Mouse (Mus musculus) brain, embryonic 18.5 days (tissue): ENCODE results near the gene Gm10392.
"Not testable (repeated sequence)": the region's sequence is repeated elsewhere in the genome, so short reads cannot be mapped to it uniquely, and the experiment has no call there.

ENCODE experiments used
- DNase-seq: peaks from one replicate; pipeline ENCODE4 v3.0.0-alpha.2; 2012; ENCODE audit warnings: low read depth, low spot score

Gm10392 gene

DNA sequence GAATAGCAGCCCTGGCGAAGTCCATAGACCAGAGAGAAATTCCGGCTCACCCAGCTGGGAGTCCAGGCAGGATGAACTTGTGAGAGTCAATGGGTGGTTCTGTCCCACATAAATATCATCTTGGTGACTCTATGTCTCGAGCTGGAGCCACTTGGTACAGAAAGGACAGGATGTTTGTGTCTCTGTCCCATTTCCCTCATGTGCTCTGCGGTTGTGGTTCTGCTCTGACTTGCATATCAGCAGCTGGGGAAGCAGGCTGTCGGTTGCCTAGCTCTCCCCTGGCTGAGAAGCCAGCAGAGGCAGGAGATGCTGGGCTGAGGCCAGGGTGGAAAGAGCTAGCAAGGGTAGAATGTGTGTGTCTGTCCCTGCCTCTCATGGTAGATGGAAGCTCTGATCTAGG is at the start of gene Gm10392:
TSS of gene Gm10392 (minus strand) at position 156 of the 400 bp plus-strand sequence.
- no peak for DNase-seq

DNA sequence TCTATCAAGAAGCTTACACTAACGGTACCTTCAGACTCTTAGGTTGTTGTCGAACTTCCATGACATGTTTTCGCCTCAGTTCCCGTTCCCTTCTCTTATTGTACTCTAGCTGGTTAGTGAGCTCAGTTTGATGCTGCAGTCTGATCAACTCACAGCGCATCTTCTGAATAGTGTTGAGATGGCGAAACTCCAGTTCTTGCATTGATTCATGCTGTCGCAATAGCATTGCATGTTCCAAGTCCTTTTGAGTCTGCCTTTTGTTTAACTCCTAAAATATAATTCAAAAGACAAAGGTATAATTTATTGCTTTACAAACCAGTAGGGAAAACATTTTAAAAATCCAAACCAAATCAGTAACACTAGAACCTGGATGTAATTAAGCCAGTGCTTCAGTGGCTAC is 26.3 kb upstream of the Gm10392 start:
- DNase-seq, result no peak

DNA sequence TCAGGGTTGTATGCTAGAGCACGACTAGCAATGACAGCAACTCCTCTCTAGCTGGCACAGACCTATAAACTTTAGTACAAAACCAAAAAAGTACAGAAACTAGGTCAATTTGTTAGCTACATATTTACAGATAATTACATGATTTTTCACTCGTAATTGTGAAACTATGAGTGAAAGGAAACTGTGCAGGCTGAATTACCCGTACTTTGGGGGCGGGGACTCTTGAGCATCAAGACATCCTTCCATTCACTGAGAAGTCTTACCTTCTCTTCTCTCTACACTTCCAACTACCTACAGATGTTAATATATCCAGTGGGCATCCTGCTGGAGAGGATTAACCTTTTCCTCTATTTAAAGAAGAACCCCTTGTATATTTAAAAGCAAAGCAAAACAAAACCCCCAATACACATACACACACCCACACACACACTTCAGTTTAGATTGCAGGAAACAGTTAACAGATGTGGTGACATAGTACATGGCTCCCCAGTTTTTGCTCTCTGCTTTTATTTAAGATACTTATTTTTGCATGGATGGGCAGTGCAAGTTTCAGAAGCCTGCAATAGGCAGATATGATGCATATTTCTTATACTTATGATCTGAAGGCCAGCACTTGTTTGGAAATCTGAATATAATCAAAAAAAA is 13.3 kb upstream of the Gm10392 start:
- DNase-seq, result no peak

DNA sequence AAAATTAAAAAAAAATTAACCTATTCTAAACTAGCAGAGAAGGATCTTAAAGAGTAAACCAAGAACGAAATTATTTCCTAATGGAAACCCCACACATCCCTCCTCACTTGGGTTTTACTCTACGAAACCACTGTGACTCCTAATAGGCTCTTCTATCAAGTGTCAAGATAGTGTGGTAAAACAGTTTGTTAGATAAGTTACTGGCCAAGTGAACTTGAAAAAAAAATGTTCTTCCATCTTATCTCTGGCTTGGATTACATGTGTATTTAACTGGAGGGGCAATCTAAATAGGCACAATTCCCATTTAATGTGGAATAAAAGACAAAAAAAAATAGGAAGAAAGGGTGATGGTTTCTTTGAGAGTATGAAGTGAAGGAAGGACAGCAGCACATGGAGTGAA is 11.9 kb upstream of the Gm10392 start:
- DNase-seq, result no peak

DNA sequence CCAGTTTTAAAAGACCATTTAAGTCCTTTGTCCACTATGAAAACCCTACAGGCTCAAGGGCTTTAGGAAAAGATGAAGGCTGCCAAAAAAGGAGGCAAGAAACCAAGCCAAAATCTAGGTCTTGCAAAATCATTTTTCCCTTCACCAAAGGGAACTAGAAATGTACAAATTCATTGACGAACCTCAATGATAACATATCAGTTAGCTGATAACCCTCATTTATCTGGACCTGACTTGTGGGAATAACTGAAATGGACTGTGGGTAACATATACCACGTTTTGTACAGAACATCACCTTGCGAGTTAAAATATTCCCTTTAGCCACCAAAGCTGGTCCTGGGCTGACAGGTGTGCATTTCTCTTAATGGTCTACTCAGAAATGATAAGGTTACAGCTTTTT is 10.6 kb upstream of the Gm10392 start:
- no peak for DNase-seq

DNA sequence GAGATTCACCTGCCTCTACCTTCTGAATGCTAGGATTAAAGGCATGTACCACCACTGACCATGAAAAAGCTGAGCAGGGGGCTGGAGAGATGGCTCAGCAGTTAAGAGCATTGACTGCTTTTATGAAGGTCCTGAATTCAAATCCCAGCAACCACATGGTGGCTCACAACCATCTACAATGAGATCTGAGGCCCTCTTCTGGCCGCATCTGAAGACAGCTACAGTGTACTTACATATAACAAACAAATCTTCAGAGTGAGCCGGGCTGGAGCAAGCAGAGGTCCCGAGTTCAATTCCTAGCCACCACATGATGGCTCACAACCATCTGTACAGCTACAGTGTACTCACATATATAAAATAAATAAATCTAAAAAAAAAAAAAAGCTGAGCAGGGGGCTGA is 9.4 kb upstream of the Gm10392 start:
- DNase-seq, result not testable (repeated sequence)

DNA sequence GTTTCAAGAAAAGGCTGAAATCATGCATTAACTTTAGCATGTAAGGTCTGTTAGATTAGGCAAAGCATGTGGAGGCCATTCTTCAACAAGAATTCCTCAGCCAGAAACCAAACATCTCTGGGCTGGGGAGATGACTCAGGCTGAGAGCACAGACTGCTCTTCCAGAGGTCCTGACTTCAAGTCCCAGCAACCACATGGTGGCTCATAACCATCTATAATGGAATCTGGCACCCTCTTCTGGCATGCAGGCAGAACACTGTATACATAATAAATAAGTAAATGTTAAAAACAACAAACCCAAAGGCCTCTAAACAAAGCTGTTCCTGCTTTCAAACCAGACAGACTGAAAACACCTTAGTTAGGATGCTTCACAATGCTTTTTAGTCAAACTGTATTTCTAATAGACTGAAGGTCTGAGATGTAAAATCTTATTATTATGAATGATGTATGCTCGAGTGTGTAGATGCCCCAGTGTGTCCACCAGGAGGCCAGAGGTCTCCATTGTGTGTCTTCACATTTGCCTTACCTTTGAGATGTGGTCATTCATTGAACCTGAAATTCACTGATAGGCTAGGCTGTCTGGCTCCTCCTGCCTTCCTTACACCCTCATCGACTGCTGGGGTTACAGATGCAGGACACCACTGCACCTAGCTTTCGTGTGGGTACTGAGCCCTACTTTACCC is 6.9 kb upstream of the Gm10392 start:
- DNase-seq, result no peak

DNA sequence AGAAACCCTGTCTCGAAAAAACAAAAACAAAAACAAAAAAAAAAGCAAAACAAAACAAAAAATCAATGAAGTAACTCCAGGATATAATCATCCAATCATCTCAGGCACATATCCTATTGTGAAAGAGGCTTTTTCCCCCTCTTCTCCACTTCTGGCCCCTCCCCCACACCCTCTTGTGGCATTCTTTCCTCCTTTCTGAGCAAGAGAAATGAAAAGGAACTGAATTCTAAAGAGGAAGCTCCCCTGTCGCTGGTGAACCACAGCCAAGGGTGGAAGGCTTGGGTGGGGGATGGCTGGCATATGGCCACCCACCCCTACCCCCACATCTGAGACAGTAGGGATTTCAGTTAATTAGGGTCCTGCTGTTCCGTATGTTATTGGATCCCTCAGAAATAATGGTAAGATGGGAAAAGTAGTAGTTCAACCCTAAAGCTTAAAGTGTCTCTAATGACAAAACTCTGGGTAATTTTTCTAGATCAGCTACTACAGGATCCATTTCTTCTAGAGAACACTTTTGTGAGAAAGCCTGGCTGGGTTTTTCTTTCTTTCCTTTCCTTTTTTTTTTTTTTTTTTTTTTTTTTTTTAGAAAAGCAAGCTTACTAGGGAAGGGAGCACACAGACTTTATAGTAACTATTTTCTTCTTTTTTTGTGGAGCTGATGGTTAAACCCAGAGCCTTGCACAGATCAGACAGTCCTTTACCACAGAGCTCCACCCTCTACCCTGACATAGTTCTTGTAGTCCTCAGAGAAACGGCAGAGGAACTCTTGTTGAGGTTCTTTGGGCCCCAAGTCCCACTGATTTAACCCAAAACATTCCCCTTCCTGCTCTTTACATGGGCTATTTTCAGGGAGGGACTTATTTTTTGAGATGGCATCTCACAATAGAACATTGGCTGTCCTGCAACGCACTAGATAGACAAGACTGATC is 1.9 kb upstream of the Gm10392 start:
- DNase-seq, result no peak

DNA sequence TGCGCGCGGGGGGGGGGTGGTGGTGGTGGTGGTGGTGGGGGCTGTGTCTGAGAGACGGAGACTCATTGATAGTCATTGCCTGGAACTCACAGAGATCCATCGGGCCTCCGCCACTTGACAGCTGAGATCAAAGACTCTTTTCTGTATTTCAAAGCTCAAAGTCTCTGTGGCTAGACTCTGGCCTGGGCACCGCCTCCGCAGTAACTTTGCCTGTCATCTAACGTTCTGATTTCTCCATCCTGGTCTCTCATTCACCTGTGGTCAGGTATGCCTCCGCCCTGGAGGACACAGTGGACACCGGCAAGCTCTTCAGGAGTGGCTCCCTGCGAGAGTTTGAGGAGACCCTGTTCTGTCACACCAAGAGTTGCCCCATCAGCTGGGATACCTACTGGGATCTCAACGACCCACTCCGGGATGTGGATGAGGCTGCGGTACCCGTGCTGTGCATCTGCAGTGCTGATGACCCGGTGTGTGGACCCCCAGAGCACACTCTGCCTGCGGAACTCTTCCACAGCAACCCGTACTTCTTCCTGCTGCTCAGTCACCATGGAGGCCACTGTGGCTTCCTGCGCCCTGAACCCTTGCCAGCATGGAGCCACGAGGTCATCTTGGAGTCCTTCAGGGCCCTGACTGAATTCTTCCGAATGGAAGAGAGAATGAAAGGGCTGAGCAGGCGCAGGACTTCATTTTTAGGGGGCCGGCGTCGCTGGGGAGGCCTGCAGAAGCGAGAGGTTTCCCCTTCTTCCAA is 773 bp downstream of the Gm10392 start:
- no peak for DNase-seq

DNA sequence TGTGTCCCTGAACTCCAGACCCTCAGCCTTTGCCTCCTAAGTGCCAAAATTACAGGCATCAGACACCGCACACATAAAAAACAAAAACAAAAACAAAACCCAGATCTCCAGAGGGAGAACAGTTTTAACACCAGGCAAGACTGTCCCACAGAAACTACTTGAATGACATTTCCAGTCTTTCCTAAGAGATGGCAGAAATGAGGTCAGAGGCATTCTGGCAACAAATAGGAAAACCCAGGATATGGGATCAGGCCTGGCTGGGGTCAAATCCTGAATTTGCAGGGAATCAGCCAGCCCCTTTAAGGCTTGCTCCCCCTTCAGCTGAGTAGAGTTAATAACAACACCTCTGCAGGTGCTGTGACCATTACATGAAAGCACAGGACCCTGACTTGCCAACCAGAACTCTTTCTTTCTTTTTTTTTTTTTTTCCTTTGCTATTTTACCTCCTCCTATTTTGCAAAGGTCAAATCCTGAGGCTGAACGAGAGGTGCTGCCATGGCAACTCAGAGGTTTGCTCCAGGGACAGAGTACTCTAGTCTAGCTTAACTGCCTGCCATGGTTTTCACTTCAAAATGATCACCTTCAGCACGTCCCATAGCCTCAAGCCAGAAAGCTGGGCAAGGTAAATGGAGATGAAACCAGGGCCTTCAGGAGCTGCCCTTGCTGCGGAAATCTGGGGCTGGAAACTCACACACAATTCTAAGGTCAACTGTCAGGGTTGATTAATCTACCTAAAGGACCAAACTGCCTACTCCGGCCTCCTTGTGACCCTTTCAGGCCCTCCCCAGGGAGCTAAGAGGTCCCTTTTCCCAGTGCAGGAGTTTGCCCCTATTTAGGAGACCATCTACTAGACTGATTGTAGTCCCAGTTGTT is 2.2 kb downstream of the Gm10392 start:
- no peak for DNase-seq

DNA sequence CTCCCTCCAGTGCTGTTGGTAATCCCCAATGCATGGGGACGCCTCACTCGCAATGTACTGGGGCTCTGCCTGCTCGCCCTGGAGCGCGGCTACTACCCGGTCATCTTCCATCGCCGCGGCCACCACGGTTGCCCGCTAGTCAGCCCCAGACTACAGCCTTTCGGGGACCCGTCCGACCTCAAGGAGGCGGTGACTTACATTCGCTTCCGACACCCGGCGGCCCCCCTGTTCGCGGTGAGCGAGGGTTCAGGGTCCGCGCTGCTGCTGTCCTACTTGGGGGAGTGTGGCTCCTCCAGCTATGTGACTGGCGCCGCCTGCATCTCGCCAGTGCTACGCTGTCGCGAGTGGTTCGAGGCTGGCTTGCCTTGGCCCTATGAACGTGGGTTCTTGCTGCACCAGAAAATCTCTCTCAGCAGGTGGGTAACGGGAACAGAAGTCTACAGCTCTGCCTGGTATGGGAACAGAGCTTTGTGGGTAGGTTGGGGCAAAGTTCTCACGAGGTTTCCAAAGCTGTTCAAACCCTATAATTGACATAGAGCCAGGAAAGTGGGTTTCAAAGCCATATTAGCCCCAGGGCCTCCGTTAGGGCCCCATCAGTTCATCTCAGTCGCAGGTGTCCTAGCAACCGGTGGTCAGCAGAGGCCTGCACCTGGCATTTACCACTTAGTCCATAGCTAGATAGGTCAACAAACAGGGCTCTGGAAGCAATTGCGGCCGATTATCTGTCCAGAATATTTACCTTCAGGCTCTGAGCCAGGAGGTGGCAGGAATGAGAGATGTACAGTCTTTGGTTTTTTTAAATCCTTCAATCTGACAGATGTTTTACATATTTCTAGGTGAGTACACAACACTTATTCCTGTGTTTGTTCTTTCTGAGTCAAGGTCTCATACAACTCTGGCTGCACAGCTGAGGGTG is 3.1 kb downstream of the Gm10392 start, which contains the start of gene Trp53i13:
TSS of gene Trp53i13 (minus strand) at position 344 of the 916 bp plus-strand sequence.
- no peak for DNase-seq

DNA sequence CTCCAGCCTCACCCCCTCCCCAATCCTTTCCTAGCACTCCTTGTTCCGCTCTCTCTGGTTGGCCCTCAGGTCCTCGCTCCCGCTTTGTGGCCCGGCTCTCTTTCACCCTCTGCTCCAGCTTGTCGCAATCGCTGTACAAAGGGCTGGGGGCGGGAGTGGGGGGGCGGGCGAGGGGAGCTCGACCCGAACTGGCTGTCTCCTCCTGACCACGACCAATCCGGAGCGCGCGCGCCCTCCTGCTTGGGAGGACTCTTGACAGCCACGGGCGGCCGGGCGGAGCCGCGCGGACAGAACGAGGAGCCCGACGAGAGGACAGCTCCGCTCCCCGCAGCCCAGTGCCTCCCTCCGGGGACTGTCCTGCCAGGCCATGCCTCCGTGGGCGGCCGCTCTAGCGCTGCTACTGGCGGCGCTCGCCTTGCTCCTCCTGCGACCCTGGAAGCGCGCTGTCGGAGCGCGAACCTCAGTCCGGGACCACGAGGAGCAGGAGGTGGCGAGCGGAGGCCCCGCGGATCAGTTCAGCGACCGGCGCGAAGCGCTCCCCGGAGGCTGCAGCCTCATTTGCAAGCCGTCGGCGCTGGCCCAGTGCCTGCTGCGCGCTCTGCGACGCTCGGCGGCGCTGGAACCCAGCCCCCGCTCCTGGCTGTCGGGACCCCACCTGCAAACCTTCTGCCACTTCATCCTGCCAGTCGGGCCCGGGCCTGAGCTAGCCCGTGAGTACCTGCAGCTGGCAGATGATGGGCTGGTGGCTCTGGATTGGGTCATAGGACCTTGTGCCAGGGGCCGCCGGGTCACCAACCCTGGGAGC is 4.0 kb downstream of the Gm10392 start, which contains the start of gene Abhd15:
TSS of gene Abhd15 (plus strand) at position 290 of the 805 bp plus-strand sequence.
- DNase-seq, result no peak

DNA sequence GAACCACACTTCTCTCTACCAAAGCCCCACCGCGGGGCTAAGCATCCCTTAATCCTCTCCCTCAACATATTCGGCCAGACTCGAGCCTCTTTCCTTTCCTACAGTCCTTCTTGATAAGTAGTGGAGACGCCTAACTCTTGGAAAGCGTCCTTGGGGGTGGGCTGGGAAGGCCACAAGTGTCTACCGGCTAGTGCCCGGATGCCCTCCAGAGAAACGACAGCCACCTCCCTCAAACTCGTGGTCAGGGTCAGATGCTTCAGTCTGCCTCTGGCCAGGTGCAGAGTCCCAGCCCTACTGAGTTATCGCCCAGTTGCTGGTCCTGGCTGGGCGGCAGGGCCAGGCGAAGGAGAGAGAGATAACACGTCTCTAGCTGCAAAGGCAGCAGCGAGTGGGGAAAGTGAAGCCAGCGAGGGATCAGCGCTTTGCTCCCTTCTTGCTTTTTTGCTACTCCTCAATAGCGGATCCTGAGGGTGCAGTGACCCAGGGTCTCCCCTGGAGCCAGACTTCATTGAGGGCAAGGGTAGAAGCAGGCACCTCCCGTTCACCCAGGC is 4.6 kb downstream of the Gm10392 start:
- DNase-seq, result no peak

DNA sequence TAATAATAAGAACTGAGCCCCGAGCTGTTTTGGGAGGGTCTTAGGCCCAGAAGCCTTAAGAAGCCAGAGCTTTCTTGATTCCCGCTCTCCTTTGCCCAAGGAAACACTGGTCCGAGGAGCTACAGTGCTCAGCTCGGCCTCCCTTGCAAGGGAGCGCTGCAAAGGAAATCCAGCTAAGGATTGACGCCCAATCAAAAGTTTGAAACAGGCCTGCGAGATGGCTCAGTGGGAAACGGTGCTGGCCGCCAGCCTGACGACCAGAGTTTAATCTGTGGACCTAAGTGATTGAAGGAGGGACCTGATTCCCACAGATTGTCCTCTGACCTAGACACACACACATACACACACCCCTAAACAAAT is 5.2 kb downstream of the Gm10392 start:
- DNase-seq, result no peak

DNA sequence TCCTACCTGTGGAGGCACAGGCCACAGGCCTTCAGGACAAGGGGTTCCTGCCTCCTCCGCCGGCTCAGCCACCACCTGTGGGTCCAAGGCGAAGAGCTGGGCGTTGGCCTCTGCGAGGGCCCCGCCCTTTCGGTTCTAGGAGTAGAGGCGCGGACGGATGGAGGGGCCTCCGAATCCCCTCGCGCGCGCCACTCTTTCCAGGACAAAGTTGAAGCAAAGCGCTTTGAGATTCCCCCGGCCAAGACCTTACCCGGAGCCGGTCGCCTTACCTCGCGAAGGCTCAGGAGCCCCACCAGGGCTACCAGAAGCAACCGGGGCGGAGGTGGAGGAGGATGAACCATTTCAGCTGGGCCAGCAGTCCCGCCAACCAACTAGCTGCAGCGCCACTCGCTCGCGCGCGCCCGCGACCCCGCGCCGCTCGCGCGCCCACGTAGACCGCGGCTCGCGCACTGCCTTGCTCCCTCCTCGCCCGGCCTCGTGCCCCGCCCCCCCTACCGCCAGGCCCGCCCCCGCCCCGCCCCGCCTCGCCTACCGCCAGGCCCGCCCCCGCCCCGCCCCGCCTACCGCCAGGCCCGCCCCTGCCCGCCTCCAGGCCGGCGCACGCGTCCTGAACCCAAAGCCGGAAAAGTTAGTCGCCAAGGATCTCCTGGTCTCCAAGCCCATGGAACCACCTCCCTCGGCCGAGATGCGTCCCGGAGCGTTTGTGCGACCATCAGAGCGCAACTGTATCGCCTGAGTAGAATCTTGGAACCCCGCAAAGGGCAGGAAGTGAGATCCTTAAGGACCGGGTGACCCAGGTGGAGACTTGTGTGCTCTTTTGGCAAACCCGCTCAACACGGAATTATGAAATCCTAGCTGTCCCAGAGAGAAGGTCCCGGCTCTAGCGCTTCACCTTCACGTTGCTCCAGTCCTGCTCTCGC is 5.8 kb downstream of the Gm10392 start:
- no peak for DNase-seq

DNA sequence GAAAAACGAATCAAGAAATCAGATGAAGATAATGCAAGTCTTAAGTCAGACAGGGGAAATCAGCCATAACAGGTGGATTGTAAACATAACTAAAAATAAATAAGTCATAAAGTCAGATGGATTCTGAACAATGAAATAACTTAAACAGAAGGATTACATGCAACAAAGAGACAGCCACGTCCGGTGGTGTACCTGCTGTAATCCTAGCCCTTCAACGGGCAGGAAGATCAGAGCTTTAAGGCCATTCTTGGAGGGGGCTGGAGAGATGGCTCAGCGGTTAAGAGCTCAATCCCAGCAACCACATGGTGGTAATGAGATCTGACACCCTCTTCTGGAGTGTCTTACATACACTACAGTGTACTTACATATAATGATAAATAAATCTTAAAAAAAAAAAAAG is 7.7 kb downstream of the Gm10392 start:
- no peak for DNase-seq
